Mouse (Mus musculus) C2C12 (cell line): ENCODE measurements around the gene Rab33b.

ENCODE experiments used
- CTCF ChIP-seq: IDR thresholded peaks from one replicate; pipeline ENCODE4 v1.5.1; 2011; ENCODE audit not compliant: control insufficient read depth, insufficient read depth, insufficient read length
- MAX ChIP-seq: IDR thresholded peaks from one replicate; pipeline ENCODE4 v1.6.1; 2011; ENCODE audit warnings: mild to moderate bottlenecking, control low read depth

DNA sequence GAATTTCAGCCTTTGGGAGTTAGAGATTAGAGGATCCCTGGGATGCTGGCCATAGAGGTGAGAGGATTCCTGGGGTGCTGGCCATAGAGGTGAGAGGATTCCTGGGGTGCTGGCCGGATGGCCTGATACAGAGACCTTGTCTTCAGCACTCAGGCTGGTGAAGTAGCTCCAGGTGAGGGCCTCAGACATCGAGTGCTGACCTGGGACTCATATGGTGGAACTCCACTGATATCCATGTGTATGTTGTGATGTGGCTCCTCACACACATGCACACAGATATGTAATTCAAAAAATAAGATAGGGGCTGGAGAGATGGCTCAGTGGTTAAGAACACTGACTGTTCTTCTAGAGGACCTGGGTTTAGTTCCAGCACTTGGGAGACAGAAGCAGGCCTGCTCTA, 3.8 kb upstream of the Rab33b start:
- TF ChIP-seq CTCF (no peak), MAX (no peak)
